Mouse (Mus musculus) heart, embryonic 12.5 days (tissue): ENCODE measurements around the gene Bcl11b. TPM values are rescaled to one million over a fixed set of nuclear protein-coding genes. Genes with fewer than 3 reads are reported as not detected.

Experiments used
- ATAC-seq: fragments of 200-750 bp; cut with Nextera tagmentation; 2 replicates; pipeline ENCODE4 v1.8.0; 2017; ENCODE audit warnings: moderate TSS enrichment, moderate library complexity; ENCODE audit not compliant: insufficient number of reproducible peaks, low FRiP score
- H3K27ac ChIP-seq: fragments of 300-500 bp; sonication (generic); 2 replicates; pipeline ENCODE4 v1.5.1; 2016; ENCODE audit warnings: mild to moderate bottlenecking, moderate library complexity; ENCODE audit not compliant: poor library complexity, severe bottlenecking
- H3K27me3 ChIP-seq: fragments of 300-500 bp; sonication (generic); replicated peaks from 2 replicates; pipeline ENCODE4 v1.6.1; 2016; ENCODE audit warnings: mild to moderate bottlenecking, moderate library complexity
- H3K36me3 ChIP-seq: fragments of 300-500 bp; sonication (generic); 2 replicates; pipeline ENCODE4 v1.6.1; 2016; ENCODE audit warnings: mild to moderate bottlenecking, moderate library complexity
- H3K4me1 ChIP-seq: fragments of 300-500 bp; sonication (generic); replicated peaks from 2 replicates; pipeline ENCODE4 v1.6.1; 2016; ENCODE audit warnings: mild to moderate bottlenecking
- H3K4me2 ChIP-seq: fragments of 300-500 bp; sonication (generic); 2 replicates; pipeline ENCODE4 v1.6.1; 2016; ENCODE audit warnings: mild to moderate bottlenecking, moderate library complexity
- H3K4me3 ChIP-seq: fragments of 300-500 bp; sonication (generic); 2 replicates; pipeline ENCODE4 v1.5.1; 2016; ENCODE audit warnings: mild to moderate bottlenecking
- H3K9ac ChIP-seq: fragments of 300-500 bp; sonication (generic); 2 replicates; pipeline ENCODE4 v1.6.1; 2016; ENCODE audit warnings: mild to moderate bottlenecking, moderate library complexity
- H3K9me3 ChIP-seq: fragments of 300-500 bp; sonication (generic); replicated peaks from 2 replicates; pipeline ENCODE4 v1.6.1; 2016; ENCODE audit warnings: mild to moderate bottlenecking, moderate library complexity
- WGBS: fragments of 180-500 bp; shearing (Covaris S2); methylation state at CpG from one replicate; pipeline ENCODE4 v1.1.7; 2016; 5-methylcytosine and 5-hydroxymethylcytosine counted together
- polyA plus RNA-seq: library from polyadenylated mRNA; unstranded; fragments of >200 nt; fragmentation: Nextera tagmentation; extraction: Ambion mirVana; gene quantifications from 2 replicates; pipeline ENCODE4 v1.2.1, GENCODE M21; 2016

Bcl11b gene
- polyA plus RNA-seq, result 4.9 and 5.0 TPM in 2 replicates

DNA sequence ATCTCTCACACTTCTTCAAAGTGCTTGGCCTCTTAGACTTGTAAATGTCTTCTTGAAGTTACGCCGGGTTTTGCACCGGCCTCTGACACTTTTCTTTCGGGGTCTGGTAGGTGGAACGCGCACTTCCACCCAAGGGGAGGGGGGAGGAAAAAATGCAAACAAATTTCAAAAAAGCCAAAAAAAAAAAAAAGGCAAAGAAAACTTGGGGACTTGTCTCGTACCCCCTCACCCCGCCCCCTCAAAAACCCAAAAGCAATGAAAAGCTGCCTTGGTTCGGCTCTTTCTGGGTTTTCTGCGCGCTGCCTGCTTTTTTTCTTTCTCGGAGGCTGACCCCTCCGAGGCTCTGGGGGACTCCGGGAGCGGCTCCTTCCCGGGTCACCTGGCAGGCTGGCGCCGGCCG, at the start of gene Bcl11b:
Gene Bcl11b (minus strand): TSS at position 120 of the 400 bp plus-strand sequence.
- peaks cover 19% of the 10 kb centered on the region for H3K4me1 ChIP-seq
- peak within 1 kb of the TSS; percentile 98 for H3K4me2 ChIP-seq
- no peaks in the 10 kb centered on the region for H3K36me3 ChIP-seq
- no peak for ATAC-seq
- H3K27ac ChIP-seq, result no peak within 1 kb of the TSS; the same call in 1 of the 2 replicates
- H3K9me3 ChIP-seq, result no peaks in the 10 kb centered on the region
- peaks cover 57% of the 10 kb centered on the region for H3K27me3 ChIP-seq
- peak within 1 kb of the TSS; percentile 81 for H3K9ac ChIP-seq
- WGBS, result 0% methylated on average over 19 of the region's 19 CpGs
- H3K4me3 ChIP-seq, result peak within 1 kb of the TSS; percentile 86

DNA sequence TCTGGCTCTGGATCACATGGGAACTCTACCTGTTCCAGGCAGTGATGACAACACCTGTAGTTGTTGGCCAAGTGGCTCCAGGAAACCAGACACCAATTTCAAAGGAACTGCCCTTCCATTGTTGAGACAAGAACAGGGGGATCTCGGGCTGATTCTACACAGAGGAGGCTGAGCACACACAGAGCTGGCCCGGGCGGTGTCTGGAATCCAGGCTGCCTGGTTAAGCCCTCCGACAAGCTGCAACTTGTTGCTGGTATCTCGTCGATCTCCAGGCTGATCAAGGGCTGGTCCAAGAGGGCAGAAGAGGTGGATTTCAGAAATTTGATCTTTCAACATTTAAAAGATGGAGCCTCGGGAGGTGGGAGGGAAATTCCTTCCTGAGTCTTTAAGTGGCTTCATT, 47.6 kb upstream of the Bcl11b start:
- Histone ChIP-seq H3K4me2 (no peak overlapping the region), H3K9ac (no peak overlapping the region), H3K27ac (no peak overlapping the region), H3K36me3 (no peaks in the 10 kb centered on the region), H3K4me1 (no peaks in the 10 kb centered on the region), H3K9me3 (0 out of 2 replicates have a peak, but pooled peaks cover 3% of the 10 kb centered on the region), H3K27me3 (peaks cover 16% of the 10 kb centered on the region; the same call in 1 of the 2 replicates), H3K4me3 (no peak overlapping the region)
- 54% methylated on average over 7 of the region's 7 CpGs for WGBS
- no peak for ATAC-seq

DNA sequence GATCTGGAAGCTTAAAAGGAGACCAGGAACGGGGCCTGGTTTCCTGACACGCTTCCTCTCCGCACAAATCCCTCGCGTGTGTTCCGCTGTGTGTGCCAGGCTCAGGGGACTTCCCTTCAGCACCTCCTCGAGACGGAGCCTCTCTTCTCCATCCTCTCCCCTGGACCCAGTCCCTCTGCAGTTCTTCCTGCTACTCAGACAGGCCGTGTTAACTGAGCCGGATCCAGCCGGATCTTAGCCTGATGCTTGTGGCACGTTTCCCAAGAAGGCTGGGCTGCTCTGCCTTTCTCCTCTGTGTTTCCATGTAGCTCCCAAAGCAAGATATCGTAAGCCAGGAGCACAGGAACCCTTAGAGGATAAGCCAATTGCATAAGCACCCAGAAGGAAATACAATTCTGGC, 46.2 kb upstream of the Bcl11b start:
- Histone ChIP-seq H3K4me2 (no peak overlapping the region), H3K9ac (no peak overlapping the region), H3K4me1 (no peaks in the 10 kb centered on the region), H3K4me3 (no peak overlapping the region), H3K9me3 (no peaks in the 10 kb centered on the region), H3K27me3 (peaks cover 12% of the 10 kb centered on the region; the same call in 1 of the 2 replicates), H3K36me3 (no peaks in the 10 kb centered on the region), H3K27ac (no peak overlapping the region)
- 56% methylated on average over 13 of the region's 13 CpGs for WGBS
- peak; percentile 59 for ATAC-seq

DNA sequence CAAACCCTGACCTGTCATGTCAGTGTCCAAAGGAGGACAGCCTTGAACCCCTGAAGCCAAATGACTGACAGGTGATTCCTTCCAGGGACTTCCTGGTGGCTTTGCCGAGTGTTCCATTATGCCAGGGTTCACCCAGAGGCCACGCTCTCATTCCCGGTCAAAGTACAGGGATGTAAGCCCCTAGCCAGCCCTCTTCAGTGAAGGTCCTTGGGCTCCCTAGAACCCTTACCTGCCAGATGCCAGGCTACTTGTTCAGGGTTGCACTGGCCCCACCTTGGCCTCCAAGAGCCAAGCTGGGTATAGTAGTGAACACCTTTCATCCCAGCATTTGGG, 38.8 kb upstream of the Bcl11b start:
- Histone ChIP-seq H3K36me3 (no peaks in the 10 kb centered on the region), H3K4me3 (no peak overlapping the region), H3K27ac (no peak overlapping the region), H3K9me3 (no peaks in the 10 kb centered on the region), H3K27me3 (peaks cover 14% of the 10 kb centered on the region; the same call in 1 of the 2 replicates), H3K4me2 (no peak overlapping the region), H3K4me1 (peaks cover 6% of the 10 kb centered on the region; the same call in 1 of the 2 replicates), H3K9ac (no peak overlapping the region)
- ATAC-seq, result peak; percentile 7; the same call in 1 of the 2 replicates
- WGBS, result 41% methylated on average over 3 of the region's 3 CpGs

- 38% methylated on average over 12 of the region's 12 CpGs for WGBS
- peak; percentile 49; the same call in 1 of the 2 replicates for ATAC-seq
- Histone ChIP-seq H3K4me2 (no peak overlapping the region), H3K27me3 (peaks cover 14% of the 10 kb centered on the region; the same call in 1 of the 2 replicates), H3K9me3 (no peaks in the 10 kb centered on the region), H3K4me1 (peaks cover 8% of the 10 kb centered on the region; the same call in 1 of the 2 replicates), H3K36me3 (no peaks in the 10 kb centered on the region), H3K4me3 (no peak overlapping the region), H3K9ac (no peak overlapping the region), H3K27ac (no peak overlapping the region)
Measured at GRCm38 (mm10) chr12:108041571-108042238, 38.3 kb upstream of the Bcl11b start.

DNA sequence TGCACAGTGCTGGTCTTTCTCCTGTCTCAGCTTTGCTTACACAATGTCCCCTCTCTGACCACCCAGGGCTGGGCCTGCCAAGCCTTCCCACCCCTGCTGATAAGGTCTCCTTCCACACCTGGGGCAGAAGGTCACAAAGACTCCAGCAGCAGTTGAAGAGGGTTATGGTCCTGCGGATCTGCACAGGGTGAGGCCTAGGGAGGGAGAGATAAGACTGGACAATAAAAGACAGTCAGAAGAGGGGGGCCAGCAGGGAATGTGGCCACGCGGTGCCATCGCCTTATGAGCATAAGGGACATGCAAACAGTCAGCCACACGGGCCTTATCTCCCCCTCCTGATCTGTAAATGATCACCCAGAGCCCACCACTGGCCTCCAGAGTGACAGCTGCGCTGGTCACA, 34.0 kb upstream of the Bcl11b start:
- 42% methylated on average over 6 of the region's 6 CpGs for WGBS
- ATAC-seq, result no peak
- no peak overlapping the region for H3K4me2 ChIP-seq

DNA sequence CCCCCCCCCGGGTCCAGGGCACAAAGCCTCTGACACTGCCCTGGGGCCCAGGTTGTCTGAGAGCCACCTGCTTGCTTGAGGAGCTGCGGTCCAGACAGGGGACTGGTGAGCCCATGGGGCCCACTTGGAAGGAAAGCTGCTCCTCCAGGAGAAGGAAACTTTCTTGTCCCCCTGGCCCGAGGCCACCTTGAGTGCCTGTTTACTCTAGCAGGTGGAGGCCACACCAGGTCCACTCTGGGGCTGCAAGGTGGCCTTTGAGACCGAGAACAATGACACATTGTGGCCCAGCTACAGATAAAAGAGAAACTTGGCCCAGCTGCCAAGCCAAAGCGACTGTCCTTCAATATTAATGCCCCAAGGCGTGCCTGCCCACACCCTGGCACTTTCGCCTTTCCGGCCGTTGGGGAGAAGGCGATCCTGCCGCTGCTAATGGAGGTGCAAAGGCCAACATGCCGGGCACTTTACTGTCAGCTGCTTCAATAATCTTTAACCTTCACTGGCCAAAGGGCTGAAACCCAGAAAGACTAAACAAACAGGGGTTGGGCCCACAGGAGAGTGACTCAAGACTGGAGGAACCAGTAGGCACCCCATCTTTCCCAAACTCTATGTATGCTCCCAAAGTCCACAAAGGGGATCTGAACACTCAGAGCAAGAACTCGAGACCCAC, 32.1 kb upstream of the Bcl11b start:
- Histone ChIP-seq H3K9me3 (no peaks in the 10 kb centered on the region), H3K27me3 (peaks cover 14% of the 10 kb centered on the region; the same call in 1 of the 2 replicates), H3K9ac (no peak overlapping the region), H3K27ac (no peak overlapping the region), H3K4me2 (no peak overlapping the region), H3K4me3 (no peak overlapping the region), H3K36me3 (no peaks in the 10 kb centered on the region), H3K4me1 (peaks cover 8% of the 10 kb centered on the region; the same call in 1 of the 2 replicates)
- WGBS, result 81% methylated on average over 13 of the region's 13 CpGs
- ATAC-seq, result no peak

More for the DNA sequence above, 34.0 kb upstream of the Bcl11b start:
- Histone ChIP-seq H3K4me1 (peaks cover 8% of the 10 kb centered on the region; the same call in 1 of the 2 replicates), H3K36me3 (no peaks in the 10 kb centered on the region), H3K27me3 (peaks cover 14% of the 10 kb centered on the region; the same call in 1 of the 2 replicates), H3K4me3 (no peak overlapping the region), H3K27ac (no peak overlapping the region), H3K9ac (no peak overlapping the region), H3K9me3 (no peaks in the 10 kb centered on the region)

GRCm38 (mm10) chr12:108022835-108023615, 19.6 kb upstream of the Bcl11b start:
- ATAC-seq, result no peak
- Histone ChIP-seq H3K4me2 (no peak overlapping the region), H3K9ac (no peak overlapping the region), H3K36me3 (no peaks in the 10 kb centered on the region), H3K27me3 (no peaks in the 10 kb centered on the region), H3K9me3 (0 out of 2 replicates have a peak, but pooled peaks cover 4% of the 10 kb centered on the region), H3K4me3 (no peak overlapping the region), H3K27ac (no peak overlapping the region), H3K4me1 (no peaks in the 10 kb centered on the region)
- WGBS, result 71% methylated on average over 15 of the region's 15 CpGs

DNA sequence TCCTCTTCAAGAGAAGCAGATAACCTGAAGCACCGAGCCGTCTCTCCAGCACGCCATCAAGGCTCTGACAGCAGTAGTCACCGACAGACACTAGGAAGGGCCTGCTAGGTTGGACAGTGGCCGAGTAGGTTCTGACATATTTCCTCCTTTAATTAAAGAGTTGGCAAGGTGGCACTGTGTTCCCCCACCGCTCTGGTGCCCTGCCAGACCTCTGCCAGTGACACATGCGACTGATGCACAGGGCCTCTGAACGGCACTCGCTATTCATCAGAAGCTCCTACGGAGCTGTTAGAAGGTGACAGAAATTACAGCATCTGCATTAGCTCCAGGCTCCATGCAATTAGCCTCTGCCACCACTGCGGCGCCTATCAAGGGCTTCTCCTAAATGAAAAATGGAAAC, 8.6 kb upstream of the Bcl11b start:
- ATAC-seq, result no peak
- Histone ChIP-seq H3K27ac (no peak overlapping the region), H3K9ac (no peak overlapping the region), H3K36me3 (no peaks in the 10 kb centered on the region), H3K4me3 (no peak overlapping the region), H3K4me2 (no peak overlapping the region), H3K4me1 (no peaks in the 10 kb centered on the region; the same call in 1 of the 2 replicates), H3K27me3 (peaks cover 7% of the 10 kb centered on the region), H3K9me3 (no peaks in the 10 kb centered on the region)
- 78% methylated on average over 12 of the region's 12 CpGs for WGBS

GRCm38 (mm10) chr12:108010346-108010745, 6.9 kb upstream of the Bcl11b start:
- no peaks in the 10 kb centered on the region for H3K9me3 ChIP-seq
- WGBS, result 82% methylated on average over 11 of the region's 11 CpGs
- no peak overlapping the region for H3K4me3 ChIP-seq
- peaks cover 23% of the 10 kb centered on the region for H3K27me3 ChIP-seq
- H3K4me2 ChIP-seq, result no peak overlapping the region
- H3K36me3 ChIP-seq, result no peaks in the 10 kb centered on the region
- no peak for ATAC-seq
- no peak overlapping the region for H3K27ac ChIP-seq
- peaks cover 11% of the 10 kb centered on the region for H3K4me1 ChIP-seq
- no peak overlapping the region for H3K9ac ChIP-seq

- Histone ChIP-seq H3K4me1 (peaks cover 19% of the 10 kb centered on the region), H3K9me3 (no peaks in the 10 kb centered on the region), H3K9ac (no peak overlapping the region), H3K27ac (no peak overlapping the region), H3K36me3 (no peaks in the 10 kb centered on the region), H3K4me2 (no peak overlapping the region), H3K27me3 (peaks cover 31% of the 10 kb centered on the region), H3K4me3 (no peak overlapping the region)
- no peak for ATAC-seq
- WGBS, result 30% methylated on average over 4 of the region's 4 CpGs
Measured at GRCm38 (mm10) chr12:108009156-108009555, 5.8 kb upstream of the Bcl11b start.
